Mouse (Mus musculus) liver, embryonic 15.5 days (tissue): Measurements from ENCODE around the gene Neu2. TPM values are rescaled to one million over a fixed set of nuclear protein-coding genes. Genes with fewer than 3 reads are reported as not detected.
A peak's percentile ranks its signal among the peaks of the same experiment; 100 is the strongest.

Experiments
- ATAC-seq: fragments of 200-750 bp; cut with Nextera tagmentation; 2 replicates; pipeline ENCODE4 v1.8.0; 2017; ENCODE audit warnings: moderate number of reproducible peaks, mild to moderate bottlenecking, moderate library complexity; ENCODE audit not compliant: insufficient read depth
- H3K27ac ChIP-seq: fragments of 300-500 bp; sonication (generic); replicated peaks from 2 replicates; pipeline ENCODE4 v1.5.1; 2015; ENCODE audit warnings: mild to moderate bottlenecking, inconsistent platforms
- H3K27me3 ChIP-seq: fragments of 300-500 bp; sonication (generic); 2 replicates; pipeline ENCODE4 v1.6.1; 2015; ENCODE audit warnings: mild to moderate bottlenecking, inconsistent platforms
- H3K36me3 ChIP-seq: fragments of 300-500 bp; sonication (generic); replicated peaks from 2 replicates; pipeline ENCODE4 v1.6.1; 2015; ENCODE audit warnings: moderate library complexity, mild to moderate bottlenecking, inconsistent platforms
- H3K4me1 ChIP-seq: fragments of 300-500 bp; sonication (generic); replicated peaks from 2 replicates; pipeline ENCODE4 v1.6.1; 2015; ENCODE audit warnings: inconsistent platforms
- H3K4me2 ChIP-seq: fragments of 300-500 bp; sonication (generic); 2 replicates; pipeline ENCODE4 v1.6.1; 2015; ENCODE audit warnings: moderate library complexity, mild to moderate bottlenecking, inconsistent platforms
- H3K4me3 ChIP-seq: fragments of 300-500 bp; sonication (generic); replicated peaks from 2 replicates; pipeline ENCODE4 v1.5.1; 2015; ENCODE audit warnings: mild to moderate bottlenecking, inconsistent platforms
- H3K9ac ChIP-seq: fragments of 300-500 bp; sonication (generic); 2 replicates; pipeline ENCODE4 v1.6.1; 2015; ENCODE audit warnings: moderate library complexity, mild to moderate bottlenecking, inconsistent platforms
- H3K9me3 ChIP-seq: fragments of 300-500 bp; sonication (generic); replicated peaks from 2 replicates; pipeline ENCODE4 v1.6.1; 2016; ENCODE audit warnings: inconsistent platforms
- WGBS: fragments of 180-500 bp; shearing (Covaris S2); methylation state at CpG from one replicate; pipeline ENCODE4 v1.1.7; 2015; ENCODE audit warnings: mixed read lengths; ENCODE audit not compliant: insufficient replicate concordance; 5-methylcytosine and 5-hydroxymethylcytosine counted together
- polyA plus RNA-seq: library from polyadenylated mRNA; unstranded; fragments of >200 nt; fragmentation: Nextera tagmentation; extraction: Ambion mirVana; gene quantifications from 2 replicates; pipeline ENCODE4 v1.2.1, GENCODE M21; 2015

Gene Neu2
- polyA plus RNA-seq, 1 experiment from 2014 or later: 0.59 TPM

DNA sequence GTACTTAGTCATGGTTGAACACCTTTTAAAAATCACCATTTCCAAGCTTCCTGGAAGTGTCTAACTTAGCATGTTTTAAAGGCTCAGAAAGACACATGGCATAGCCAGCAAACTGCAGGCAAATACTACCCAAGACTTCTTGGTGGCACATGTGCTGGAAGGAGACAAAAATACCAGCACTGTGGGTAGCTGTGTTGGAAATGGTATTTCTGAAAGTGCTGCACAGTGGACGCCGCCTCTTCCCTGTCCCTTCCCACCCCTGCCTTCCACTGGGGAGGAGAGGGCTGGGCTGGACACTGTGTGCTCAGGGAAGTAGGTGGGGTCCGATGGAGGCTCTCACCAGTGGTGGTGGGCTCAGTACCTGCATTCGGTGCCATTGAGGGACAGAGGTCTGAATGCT lies 4.2 kb upstream of the Neu2 start:
- Histone ChIP-seq H3K4me1 (0 out of 2 replicates have a peak, but pooled peaks cover 10% of the 10 kb centered on the region), H3K9me3 (no peaks in the 10 kb centered on the region), H3K4me3 (no peak overlapping the region), H3K9ac (no peak overlapping the region), H3K27ac (no peak overlapping the region), H3K27me3 (peaks cover 30% of the 10 kb centered on the region), H3K36me3 (no peaks in the 10 kb centered on the region), H3K4me2 (no peak overlapping the region)
- no peak for ATAC-seq
- 71% methylated on average over 4 of the region's 4 CpGs for WGBS

DNA sequence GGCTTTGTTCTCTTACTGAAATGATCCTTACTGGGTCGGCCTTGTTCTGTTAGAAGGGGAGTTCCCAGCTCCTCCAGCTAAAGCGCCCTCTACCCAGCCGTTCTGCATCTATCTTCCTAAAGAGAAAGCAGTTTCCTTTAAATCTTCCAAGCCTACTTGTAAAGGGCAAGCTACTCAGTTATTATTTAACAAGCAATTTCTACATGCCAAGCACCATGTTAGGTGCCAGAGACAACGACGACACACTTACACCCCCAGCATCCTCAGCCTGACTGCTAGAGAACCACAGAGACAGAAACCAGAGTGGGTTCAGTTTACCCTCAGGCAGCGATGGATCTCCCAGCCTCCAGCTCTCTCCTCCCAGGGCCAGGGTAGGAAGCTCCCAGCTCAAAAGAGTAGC lies 1.8 kb upstream of the Neu2 start:
- Histone ChIP-seq H3K36me3 (no peaks in the 10 kb centered on the region), H3K4me2 (no peak overlapping the region), H3K9me3 (no peaks in the 10 kb centered on the region), H3K4me1 (0 out of 2 replicates have a peak, but pooled peaks cover 10% of the 10 kb centered on the region), H3K27me3 (peaks cover 53% of the 10 kb centered on the region), H3K9ac (no peak overlapping the region), H3K27ac (no peak overlapping the region), H3K4me3 (no peak overlapping the region)
- 50% methylated on average over 6 of the region's 6 CpGs for WGBS
- ATAC-seq: no peak

DNA sequence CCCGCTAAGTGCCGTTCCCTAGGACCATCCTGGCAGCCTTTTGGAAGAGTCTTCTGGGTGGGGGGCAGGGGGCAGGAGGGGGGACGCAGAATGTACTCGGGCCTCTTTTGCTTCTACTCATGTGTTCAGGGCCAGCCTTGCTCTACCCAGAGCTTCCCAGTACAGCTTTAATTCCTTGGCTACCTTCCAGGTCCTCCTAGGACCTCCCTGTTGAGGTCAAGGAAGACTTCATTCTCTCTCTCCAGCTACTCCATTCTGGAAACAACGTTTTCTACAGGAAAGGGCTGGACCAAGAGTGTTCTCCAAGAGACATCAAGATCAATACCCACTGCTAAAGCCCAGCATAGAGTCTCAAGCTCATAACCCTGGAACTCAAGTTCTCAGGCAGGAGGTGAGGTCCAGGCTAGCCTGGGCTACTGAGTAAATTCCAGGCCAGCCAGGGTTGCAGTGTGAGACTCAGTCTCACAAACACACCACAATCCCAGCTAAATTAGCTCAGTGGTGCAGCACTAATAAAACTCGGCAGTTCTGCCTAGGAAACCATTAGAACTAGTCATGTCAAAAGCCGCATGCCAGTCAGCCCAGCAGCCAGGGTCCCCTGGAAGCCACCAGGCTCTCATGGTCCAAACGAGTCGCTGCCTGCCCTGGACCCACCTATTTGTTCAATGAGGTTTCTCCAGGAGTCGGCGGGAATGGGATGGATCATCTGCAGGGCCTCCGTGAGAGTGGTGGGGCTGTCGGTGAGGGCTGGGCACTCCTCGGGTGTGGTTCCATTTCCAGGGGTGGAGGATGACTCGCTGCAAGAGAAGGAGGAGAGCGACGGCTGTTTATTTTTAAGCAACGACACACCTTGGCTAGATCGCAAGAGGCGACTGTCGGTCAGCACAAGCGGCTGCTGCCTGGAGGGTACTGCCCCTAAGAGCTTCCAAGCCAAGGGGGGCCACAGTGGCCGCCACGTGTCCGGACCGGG lies 813 bp upstream of the Neu2 start:
- Histone ChIP-seq H3K9me3 (no peaks in the 10 kb centered on the region), H3K27me3 (peaks cover 56% of the 10 kb centered on the region), H3K36me3 (no peaks in the 10 kb centered on the region), H3K27ac (no peak overlapping the region), H3K9ac (no peak overlapping the region), H3K4me3 (no peak overlapping the region), H3K4me2 (peak overlapping the region; percentile 70; the same call in 1 of the 2 replicates), H3K4me1 (0 out of 2 replicates have a peak, but pooled peaks cover 10% of the 10 kb centered on the region)
- no peak for ATAC-seq
- WGBS: 17% methylated on average over 26 of the region's 26 CpGs

DNA sequence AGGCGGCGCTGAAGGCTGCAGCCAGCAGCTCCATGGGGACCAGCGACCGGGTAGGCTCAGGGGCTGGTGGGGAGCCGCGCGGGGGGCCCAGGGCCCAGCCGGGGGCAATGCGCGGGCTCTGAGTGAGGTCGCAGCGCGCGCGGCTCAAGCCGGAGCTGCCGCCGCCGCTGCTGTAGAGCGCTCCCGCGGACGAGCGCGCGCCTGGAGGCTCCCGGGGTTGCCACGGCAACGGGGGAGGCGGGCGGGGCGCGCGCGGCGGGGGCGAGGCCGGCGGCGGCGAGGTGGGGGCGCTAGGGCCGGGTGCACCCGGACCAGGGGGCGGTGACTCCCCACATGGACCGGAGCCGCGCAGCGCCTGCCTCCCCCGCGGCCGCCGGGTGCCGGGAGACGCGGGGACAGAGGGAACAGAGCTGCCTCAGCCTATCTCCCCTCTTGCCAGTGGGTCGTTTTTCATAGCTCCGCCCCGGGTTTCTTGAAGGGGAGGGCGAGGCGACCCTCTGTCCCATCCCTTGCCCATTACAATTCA lies 540 bp downstream of the Neu2 start:
- Histone ChIP-seq H3K9ac (no peak overlapping the region), H3K36me3 (no peaks in the 10 kb centered on the region), H3K27me3 (peaks cover 56% of the 10 kb centered on the region), H3K4me2 (peak overlapping the region; percentile 70), H3K9me3 (no peaks in the 10 kb centered on the region), H3K27ac (no peak overlapping the region), H3K4me3 (peak overlapping the region; percentile 46), H3K4me1 (0 out of 2 replicates have a peak, but pooled peaks cover 10% of the 10 kb centered on the region)
- ATAC-seq: peak; percentile 42; the same call in 1 of the 2 replicates
- WGBS: under 1% methylated on average over 48 of the region's 61 CpGs

DNA sequence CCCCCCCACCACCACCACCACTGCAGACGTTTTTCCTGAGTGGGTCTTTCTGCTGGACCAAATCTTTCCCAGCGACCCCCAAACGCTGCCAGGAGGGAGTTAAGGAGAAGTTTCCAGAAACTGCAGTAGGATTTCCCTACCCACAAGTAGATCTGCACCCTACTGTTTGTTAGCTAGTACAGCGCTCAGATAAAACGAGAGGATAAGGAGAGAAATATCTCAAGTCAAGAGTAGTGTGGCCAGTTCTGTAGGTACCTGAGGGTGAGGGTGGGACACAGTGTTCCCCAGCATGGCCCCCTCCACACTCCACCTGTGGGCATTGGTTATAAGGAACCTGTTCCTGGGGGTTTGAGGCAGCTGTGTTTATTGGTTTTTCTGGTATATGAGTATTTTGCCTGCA lies 1.2 kb downstream of the Neu2 start:
- H3K36me3 ChIP-seq: no peaks in the 10 kb centered on the region
- H3K27ac ChIP-seq: no peak overlapping the region
- 0 out of 2 replicates have a peak, but pooled peaks cover 10% of the 10 kb centered on the region for H3K4me1 ChIP-seq
- no peak overlapping the region for H3K4me3 ChIP-seq
- no peak overlapping the region for H3K9ac ChIP-seq
- peak overlapping the region; percentile 70; the same call in 1 of the 2 replicates for H3K4me2 ChIP-seq
- no peak for ATAC-seq
- WGBS: 18% methylated on average over 5 of the region's 5 CpGs
- peaks cover 56% of the 10 kb centered on the region for H3K27me3 ChIP-seq
- no peaks in the 10 kb centered on the region for H3K9me3 ChIP-seq

DNA sequence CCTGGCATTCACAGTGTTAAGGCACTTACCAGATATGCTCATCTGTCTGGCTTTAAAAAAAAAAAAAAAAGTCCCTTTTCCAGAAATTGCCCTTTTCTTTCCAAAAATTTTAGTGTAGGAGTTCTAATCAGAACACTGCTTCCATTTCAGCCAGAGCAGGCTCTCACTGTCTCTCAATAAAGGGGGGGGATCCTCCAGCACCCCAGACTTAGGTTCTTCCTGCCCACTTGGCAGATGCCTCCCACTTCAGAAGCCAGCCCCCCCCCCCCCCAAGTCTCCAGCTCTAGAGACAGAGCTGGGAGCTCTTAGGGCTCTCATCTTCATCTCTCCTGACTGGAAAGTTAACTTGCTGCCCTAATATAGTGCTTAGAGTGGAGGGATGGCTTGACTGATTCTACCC lies 10.8 kb downstream of the Neu2 start:
- Histone ChIP-seq H3K27me3 (no peaks in the 10 kb centered on the region), H3K9ac (no peak overlapping the region), H3K4me1 (no peaks in the 10 kb centered on the region), H3K36me3 (no peaks in the 10 kb centered on the region), H3K9me3 (no peaks in the 10 kb centered on the region), H3K27ac (no peak overlapping the region), H3K4me2 (no peak overlapping the region), H3K4me3 (no peak overlapping the region)
- no peak for ATAC-seq

DNA sequence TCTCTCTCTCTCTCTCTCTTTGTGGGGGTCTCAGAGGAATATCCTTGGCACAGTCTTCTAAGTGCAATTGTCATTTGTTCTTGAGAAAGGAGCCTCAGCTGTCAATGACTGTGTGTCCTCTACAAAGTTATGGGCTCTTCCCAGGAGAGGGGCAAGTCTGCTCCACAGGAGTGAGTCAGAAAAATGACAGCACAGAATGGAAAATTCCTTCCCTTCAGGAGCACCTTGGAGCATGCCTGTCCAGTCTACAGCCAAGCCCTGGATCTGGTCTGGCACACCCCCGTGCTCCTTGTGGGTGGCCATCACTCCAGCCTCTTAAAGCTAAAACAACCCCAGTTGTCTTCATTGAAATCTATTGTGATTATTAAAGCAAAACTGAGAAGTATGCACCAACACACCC lies 11.8 kb downstream of the Neu2 start:
- H3K9ac ChIP-seq: no peak overlapping the region
- WGBS: 50% methylated on average over 1 of the region's 1 CpGs
- no peaks in the 10 kb centered on the region for H3K27me3 ChIP-seq
- no peak overlapping the region for H3K4me2 ChIP-seq
- H3K36me3 ChIP-seq: no peaks in the 10 kb centered on the region
- H3K4me3 ChIP-seq: no peak overlapping the region
- H3K27ac ChIP-seq: no peak overlapping the region
- H3K4me1 ChIP-seq: no peaks in the 10 kb centered on the region
- no peak for ATAC-seq
- H3K9me3 ChIP-seq: no peaks in the 10 kb centered on the region

DNA sequence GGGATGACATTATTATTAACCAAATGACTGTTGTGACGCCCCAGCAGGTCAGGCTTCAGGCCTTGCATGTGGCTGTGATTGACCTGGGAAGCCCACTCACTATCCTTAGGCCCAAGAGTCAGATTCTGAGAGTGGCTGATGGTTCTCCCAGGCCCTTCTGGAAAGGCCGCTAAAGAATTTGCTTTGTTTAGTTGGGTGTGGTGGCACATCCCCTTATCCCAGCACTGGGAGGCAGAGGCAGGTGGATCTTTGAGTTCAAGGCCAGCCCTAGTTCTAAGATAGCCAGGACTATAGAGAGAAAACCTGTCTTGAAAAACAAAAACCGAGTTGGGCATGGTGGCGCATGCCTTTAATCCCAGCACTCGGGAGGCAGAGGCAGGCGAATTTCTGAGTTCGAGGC lies 15.4 kb downstream of the Neu2 start:
- no peak for ATAC-seq
- Histone ChIP-seq H3K27ac (no peak overlapping the region), H3K27me3 (no peaks in the 10 kb centered on the region), H3K9ac (no peak overlapping the region), H3K4me2 (no peak overlapping the region), H3K4me3 (no peak overlapping the region), H3K36me3 (no peaks in the 10 kb centered on the region), H3K4me1 (no peaks in the 10 kb centered on the region), H3K9me3 (no peaks in the 10 kb centered on the region)
- WGBS: 71% methylated on average over 7 of the region's 7 CpGs

DNA sequence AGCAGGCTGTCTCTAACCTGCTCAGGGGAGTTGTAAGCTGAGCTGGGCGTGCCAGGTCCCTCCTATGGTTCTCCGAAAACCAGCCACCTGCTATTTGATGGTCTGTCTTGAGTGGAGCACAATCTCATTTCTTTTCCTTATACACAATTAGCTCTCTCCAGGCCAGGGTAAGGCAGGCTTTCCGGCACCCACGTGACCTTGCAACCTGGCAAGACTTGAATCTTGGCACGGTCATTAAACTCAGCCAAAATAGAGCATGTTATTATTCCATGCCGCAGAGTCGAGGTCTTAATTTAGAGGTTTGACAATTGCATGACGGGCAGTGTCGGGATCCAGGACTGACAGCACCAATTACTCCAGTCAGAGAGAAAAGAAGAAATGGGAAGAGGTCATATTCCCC lies 17.5 kb downstream of the Neu2 start:
- Histone ChIP-seq H3K4me1 (no peaks in the 10 kb centered on the region), H3K4me3 (no peak overlapping the region), H3K9ac (no peak overlapping the region), H3K27ac (no peak overlapping the region), H3K4me2 (no peak overlapping the region), H3K9me3 (no peaks in the 10 kb centered on the region), H3K27me3 (no peaks in the 10 kb centered on the region), H3K36me3 (no peaks in the 10 kb centered on the region)
- ATAC-seq: no peak
- WGBS: 80% methylated on average over 9 of the region's 9 CpGs

DNA sequence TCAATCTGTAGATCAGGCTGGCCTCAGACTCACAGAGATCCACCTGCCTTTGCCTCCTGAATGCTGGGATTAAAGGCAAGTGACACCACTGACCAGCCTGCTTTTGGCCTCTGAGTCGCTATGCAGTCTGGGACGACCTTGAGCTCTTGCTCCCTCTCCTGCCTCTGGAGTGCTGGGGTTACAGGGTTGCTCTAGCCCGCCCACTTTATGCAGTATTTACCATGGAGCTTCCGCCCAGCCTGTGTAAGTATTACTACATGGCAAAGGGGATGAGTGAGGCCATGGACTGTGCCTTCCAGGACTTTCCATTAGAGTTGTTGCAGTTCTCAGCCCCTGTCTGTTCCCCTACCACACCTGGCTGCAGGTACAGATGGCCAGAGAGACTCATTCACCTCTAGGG lies 22.7 kb downstream of the Neu2 start:
- H3K9ac ChIP-seq: no peak overlapping the region
- WGBS: 57% methylated on average over 4 of the region's 4 CpGs
- H3K4me2 ChIP-seq: no peak overlapping the region
- H3K27ac ChIP-seq: no peak overlapping the region
- ATAC-seq: peak; percentile 80
- H3K27me3 ChIP-seq: no peaks in the 10 kb centered on the region
- no peaks in the 10 kb centered on the region for H3K4me1 ChIP-seq
- H3K4me3 ChIP-seq: no peak overlapping the region
- no peaks in the 10 kb centered on the region for H3K9me3 ChIP-seq
- no peaks in the 10 kb centered on the region for H3K36me3 ChIP-seq

DNA sequence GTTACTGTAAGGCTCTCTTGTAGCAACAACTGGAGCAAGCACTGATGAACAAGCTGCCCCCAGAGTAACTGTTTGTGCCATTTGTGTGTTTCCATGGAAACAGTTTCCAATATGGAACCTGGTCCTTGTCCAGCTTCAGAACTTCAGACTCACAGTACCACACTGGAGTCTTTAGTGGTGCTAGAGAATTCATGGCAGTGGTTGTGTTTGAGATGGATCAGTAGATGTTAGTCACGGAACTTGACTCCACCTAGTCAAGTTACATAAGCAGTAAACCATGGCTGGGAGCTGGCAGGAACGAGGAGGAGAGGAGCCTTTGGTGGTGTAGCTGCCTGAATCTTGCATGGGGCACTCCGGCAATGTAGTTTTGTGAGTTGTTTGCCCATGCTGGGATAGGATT lies 24.4 kb downstream of the Neu2 start:
- 54% methylated on average over 3 of the region's 3 CpGs for WGBS
- H3K4me1 ChIP-seq: no peaks in the 10 kb centered on the region

More for the DNA sequence above, 24.4 kb downstream of the Neu2 start:
- Histone ChIP-seq H3K9ac (no peak overlapping the region), H3K4me3 (no peak overlapping the region), H3K36me3 (no peaks in the 10 kb centered on the region), H3K27me3 (no peaks in the 10 kb centered on the region), H3K9me3 (no peaks in the 10 kb centered on the region), H3K27ac (no peak overlapping the region), H3K4me2 (no peak overlapping the region)
- ATAC-seq: no peak
